Mouse (Mus musculus) intestine, embryonic 14.5 days (tissue): ENCODE measurements around the gene Catsper4. TPM values are rescaled to one million over a fixed set of nuclear protein-coding genes. Genes with fewer than 3 reads are reported as not detected.

Experiments
- ATAC-seq: fragments of 200-750 bp; cut with Nextera tagmentation; replicated peaks from 2 replicates; pipeline ENCODE4 v1.8.0; 2017; ENCODE audit warnings: low read depth, moderate number of reproducible peaks, moderate TSS enrichment, moderate library complexity; ENCODE audit not compliant: low FRiP score, low TSS enrichment
- DNase-seq: peaks from one replicate; pipeline ENCODE4 v3.0.0-alpha.2; 2018; ENCODE audit warnings: low spot score
- H3K27ac ChIP-seq: fragments of 300-500 bp; sonication (generic); 2 replicates; pipeline ENCODE4 v1.5.1; 2014; ENCODE audit warnings: low read depth, mild to moderate bottlenecking, control low read depth
- H3K27me3 ChIP-seq: fragments of 300-500 bp; sonication (generic); replicated peaks from 2 replicates; pipeline ENCODE4 v1.6.1; 2014; ENCODE audit warnings: low read length, control low read depth; ENCODE audit not compliant: control insufficient read depth, insufficient read depth
- H3K36me3 ChIP-seq: fragments of 300-500 bp; sonication (generic); 2 replicates; pipeline ENCODE4 v1.6.1; 2014; ENCODE audit warnings: low read length, control low read depth; ENCODE audit not compliant: control insufficient read depth, insufficient read depth
- H3K4me1 ChIP-seq: fragments of 300-500 bp; sonication (generic); replicated peaks from 2 replicates; pipeline ENCODE4 v1.6.1; 2014; ENCODE audit warnings: low read length, control low read depth, mixed read lengths; ENCODE audit not compliant: control insufficient read depth, insufficient read depth
- H3K4me2 ChIP-seq: fragments of 300-500 bp; sonication (generic); 2 replicates; pipeline ENCODE4 v1.6.1; 2014; ENCODE audit warnings: low read length
- H3K4me3 ChIP-seq: fragments of 300-500 bp; sonication (generic); 2 replicates; pipeline ENCODE4 v1.5.1; 2014; ENCODE audit warnings: low read depth, low read length, control low read depth, mixed read lengths
- H3K9ac ChIP-seq: fragments of 300-500 bp; sonication (generic); 2 replicates; pipeline ENCODE4 v1.6.1; 2014; ENCODE audit warnings: mild to moderate bottlenecking, low read length
- H3K9me3 ChIP-seq: fragments of 300-500 bp; sonication (generic); 2 replicates; pipeline ENCODE4 v1.6.1; 2016; ENCODE audit warnings: low read length, control low read depth; ENCODE audit not compliant: control insufficient read depth
- WGBS: fragments of 180-500 bp; shearing (Covaris S2); extraction: QIAGEN DNeasy Blood & Tissue Kit; methylation state at CpG from one replicate; pipeline ENCODE4 v1.1.7; 2014; 5-methylcytosine and 5-hydroxymethylcytosine counted together
- polyA plus RNA-seq: library from polyadenylated mRNA; unstranded; fragments of >200 nt; fragmentation: Nextera tagmentation; extraction: Ambion mirVana; gene quantifications from 2 replicates; pipeline ENCODE4 v1.2.1, GENCODE M21; 2014

Catsper4 gene
- polyA plus RNA-seq, 1 experiment from 2014 or later, result not detected

DNA sequence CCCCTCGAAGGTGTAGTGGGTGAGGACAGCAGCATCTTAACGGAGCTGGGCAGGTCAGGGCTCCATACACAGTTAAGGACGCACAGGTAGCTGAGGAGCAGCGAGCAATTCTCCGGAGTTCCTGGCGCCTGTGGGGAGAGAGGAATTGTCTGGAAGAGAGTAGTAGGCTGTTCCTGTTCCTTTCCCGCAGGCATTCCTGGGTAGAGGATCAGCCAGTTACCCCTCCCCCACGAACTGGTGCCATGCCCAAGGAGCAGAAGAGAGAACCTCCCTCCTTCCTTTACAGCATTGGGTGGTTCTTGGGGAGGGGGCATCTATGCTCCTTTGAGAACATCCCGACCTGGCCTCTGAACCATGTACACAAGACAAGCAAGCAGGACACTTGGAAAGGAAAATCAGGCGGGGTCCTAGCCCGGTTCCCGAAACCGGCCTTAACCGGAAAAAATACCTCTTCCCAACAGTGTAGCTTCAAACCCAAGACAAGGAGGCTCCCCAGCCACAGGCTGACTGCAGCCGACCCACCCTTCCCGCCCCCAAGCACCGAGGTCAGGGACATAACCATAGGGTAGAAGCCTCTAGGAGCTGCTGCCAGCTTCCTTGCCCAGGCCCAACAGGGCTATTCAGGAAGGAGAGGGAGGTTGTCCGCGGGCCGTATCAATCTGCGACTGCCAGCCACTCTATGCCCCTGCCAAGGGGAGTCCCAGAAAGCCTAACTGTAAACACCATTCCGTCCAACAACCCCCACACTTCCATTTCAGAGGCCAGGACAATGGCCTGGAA is 25.1 kb upstream of the Catsper4 start:
- 9% methylated on average over 22 of the region's 22 CpGs for WGBS
- H3K4me3 ChIP-seq, result peak overlapping the region; percentile 40
- H3K36me3 ChIP-seq, result no peaks in the 10 kb centered on the region
- peaks cover 56% of the 10 kb centered on the region for H3K27me3 ChIP-seq
- H3K9ac ChIP-seq, result peak overlapping the region; percentile 49; the same call in 1 of the 2 replicates
- H3K4me2 ChIP-seq, result peak overlapping the region; percentile 94
- ATAC-seq, result no peak
- no peak overlapping the region for H3K27ac ChIP-seq
- no peak for DNase-seq
- peaks cover 49% of the 10 kb centered on the region for H3K4me1 ChIP-seq
- H3K9me3 ChIP-seq, result no peaks in the 10 kb centered on the region

DNA sequence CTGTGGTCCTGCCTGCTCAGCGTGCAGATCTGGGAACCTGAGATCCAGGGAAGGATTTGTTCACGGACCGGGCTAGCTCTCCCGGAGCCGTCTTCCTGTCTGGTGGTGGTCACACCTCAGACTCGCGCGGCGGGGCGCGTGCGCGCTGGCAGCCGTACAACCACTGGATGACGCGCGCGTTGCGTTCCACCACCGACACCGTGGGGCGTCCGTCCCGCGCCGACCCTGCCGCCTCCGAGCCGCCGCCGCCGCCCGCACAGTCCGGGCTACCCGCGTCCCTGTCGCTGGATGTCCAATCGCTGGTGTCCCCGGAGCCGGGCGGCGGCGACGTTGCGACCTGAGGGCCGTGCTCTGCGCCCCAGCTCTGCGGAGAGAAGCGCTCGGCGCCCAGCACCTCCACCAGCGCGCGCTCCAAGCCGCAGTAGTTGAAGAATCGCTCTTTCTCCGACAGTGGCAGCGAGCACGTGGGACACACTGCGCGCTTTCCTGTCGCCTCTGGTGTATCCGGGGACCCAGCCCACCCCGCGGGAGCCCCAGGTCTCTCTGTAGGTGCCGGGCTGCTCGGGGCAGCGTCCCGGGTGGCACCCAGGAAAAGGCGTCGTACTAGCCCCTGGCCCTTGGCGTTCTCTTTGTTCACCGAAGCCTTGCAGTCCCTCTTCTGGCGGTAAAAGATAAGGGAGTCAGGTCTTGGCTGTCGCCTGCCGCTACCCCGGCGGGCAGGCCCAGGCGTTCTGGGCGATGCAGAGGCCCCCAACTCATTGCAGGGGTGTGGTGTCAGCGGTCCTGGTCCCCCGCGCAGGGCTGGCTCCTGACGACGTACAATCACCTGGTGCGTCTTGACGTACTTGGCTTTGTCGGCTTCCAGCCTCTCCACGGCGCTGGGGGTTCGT is 24.3 kb upstream of the Catsper4 start:
- ATAC-seq (no peak), DNase-seq (peak; percentile 83)
- Histone ChIP-seq H3K9ac (peak overlapping the region; percentile 49), H3K27ac (no peak overlapping the region), H3K4me2 (peak overlapping the region; percentile 94), H3K4me1 (peaks cover 44% of the 10 kb centered on the region), H3K36me3 (no peaks in the 10 kb centered on the region), H3K27me3 (peaks cover 62% of the 10 kb centered on the region), H3K4me3 (peak overlapping the region; percentile 37), H3K9me3 (no peaks in the 10 kb centered on the region)
- 1% methylated on average over 72 of the region's 91 CpGs for WGBS

DNA sequence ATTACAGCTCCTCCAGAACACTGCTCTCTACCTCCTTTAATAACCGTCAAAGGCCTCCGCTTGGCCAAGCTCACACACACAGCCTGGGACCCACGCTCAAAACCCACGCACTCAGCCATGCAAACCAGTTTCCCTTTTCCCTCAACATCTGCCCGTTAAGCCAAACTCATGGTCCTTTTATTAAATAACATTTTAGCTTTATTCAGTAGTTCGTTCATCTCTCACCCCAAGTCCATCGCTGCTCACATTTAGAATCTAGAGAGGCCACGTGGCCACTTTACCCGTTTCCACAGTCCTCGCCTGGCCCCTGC is 23.7 kb upstream of the Catsper4 start:
- peaks cover 38% of the 10 kb centered on the region for H3K4me1 ChIP-seq
- H3K4me2 ChIP-seq, result peak overlapping the region; percentile 94
- H3K4me3 ChIP-seq, result peak overlapping the region; percentile 37
- H3K27me3 ChIP-seq, result peaks cover 68% of the 10 kb centered on the region
- no peaks in the 10 kb centered on the region for H3K36me3 ChIP-seq
- H3K9ac ChIP-seq, result peak overlapping the region; percentile 49
- 22% methylated on average over 10 of the region's 10 CpGs for WGBS
- DNase-seq (no peak), ATAC-seq (no peak)
- H3K9me3 ChIP-seq, result no peaks in the 10 kb centered on the region
- no peak overlapping the region for H3K27ac ChIP-seq

DNA sequence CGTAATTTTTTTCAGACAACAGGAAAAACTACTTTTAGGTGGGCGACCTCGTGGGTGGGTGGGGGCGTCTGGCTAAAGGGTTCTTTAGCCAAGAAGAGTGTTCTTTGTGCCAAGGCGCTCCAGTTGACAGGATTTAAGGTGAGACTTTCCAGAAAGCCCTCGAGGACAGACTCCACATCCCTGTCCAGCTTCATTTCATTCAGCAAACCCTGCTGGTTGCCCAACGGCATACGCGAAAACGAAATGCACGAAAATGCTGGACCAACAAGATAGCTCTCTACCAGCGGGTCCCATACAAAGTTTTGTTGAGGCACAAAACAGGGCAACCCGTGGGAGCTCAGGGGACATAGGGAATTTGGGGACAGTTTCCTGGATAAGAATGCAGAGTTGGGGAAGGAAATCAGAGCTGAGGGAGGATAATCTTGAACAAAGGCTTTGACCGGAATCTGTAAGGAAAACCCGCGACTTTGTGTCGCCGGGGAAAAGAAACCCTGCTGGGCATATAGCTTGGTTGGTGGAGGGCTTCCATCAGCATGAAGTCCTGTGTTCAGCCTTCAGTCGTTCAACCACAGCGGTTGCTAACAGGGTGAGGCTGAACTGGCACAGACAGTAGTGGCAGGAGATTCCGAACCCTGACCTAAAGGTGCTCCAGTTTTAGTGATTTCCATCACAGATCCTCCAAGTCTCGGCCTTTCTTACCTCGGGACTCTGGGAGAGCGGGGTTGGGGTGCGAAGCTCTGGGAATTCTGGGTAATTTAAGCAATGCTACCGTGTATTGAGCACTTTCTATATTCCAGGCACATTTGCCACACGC is 23.1 kb upstream of the Catsper4 start:
- ATAC-seq, result no peak
- Histone ChIP-seq H3K9ac (no peak overlapping the region), H3K9me3 (no peaks in the 10 kb centered on the region), H3K4me1 (peaks cover 37% of the 10 kb centered on the region), H3K27ac (no peak overlapping the region), H3K4me2 (peak overlapping the region; percentile 46), H3K27me3 (peaks cover 68% of the 10 kb centered on the region), H3K4me3 (peak overlapping the region; percentile 6), H3K36me3 (no peaks in the 10 kb centered on the region)
- 22% methylated on average over 27 of the region's 27 CpGs for WGBS
- no peak for DNase-seq

DNA sequence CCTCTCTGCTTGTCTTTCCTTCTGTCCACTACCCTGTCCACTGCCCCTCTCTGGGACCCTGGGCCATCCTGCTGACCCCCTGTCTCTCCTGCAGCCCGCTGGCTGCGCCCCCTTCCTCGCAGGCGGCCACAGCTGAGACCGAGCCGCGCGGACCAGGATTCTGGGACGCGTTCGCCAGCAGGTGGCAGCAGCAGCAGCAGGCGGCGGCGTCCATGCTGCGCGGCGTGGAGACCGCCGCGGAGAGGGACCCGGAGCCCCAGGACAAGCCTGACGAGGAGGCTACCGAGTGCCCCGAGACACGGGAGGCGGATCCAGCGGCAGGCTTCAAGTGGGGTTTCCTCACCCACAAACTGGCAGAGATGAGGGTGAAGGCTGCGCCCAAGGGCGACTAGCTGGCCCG is 22.5 kb upstream of the Catsper4 start:
- Histone ChIP-seq H3K4me2 (peak overlapping the region; percentile 46), H3K27ac (no peak overlapping the region), H3K36me3 (no peaks in the 10 kb centered on the region), H3K4me1 (peaks cover 39% of the 10 kb centered on the region), H3K9me3 (no peaks in the 10 kb centered on the region), H3K27me3 (peaks cover 68% of the 10 kb centered on the region), H3K4me3 (peak overlapping the region; percentile 6), H3K9ac (no peak overlapping the region)
- DNase-seq, result peak; percentile 92
- 1% methylated on average over 30 of the region's 30 CpGs for WGBS
- ATAC-seq, result peak; percentile 51; the same call in 1 of the 2 replicates

DNA sequence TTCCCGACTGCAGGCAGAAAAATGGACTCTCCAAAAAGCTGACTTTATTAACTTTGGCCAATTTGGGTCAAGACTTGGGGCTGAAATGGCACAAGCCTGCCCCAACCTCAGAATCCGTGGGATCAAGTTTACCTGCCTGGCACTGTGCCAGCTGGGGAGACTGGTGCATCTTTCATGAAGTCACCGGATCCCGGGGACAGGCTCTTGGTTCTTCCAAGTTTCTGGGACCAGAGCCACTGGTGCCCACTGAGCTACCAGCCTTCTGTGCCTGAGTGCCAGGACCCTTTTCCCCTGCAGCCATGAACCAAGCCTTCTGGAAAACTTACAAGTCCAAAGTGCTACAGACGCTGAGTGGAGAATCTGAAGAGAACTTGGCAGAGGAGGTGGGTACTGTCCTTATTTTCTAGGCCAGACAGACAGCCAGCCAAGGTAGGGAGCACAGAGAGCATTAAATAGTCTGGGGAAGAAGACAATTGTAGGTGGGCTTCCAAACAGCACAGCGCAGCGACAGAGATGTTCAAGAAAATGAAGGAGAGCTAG is 19.6 kb upstream of the Catsper4 start, which contains the start of gene Gm30191:
Gene Gm30191 (plus strand): TSS at position 217 of the 540 bp plus-strand sequence.
- Histone ChIP-seq H3K36me3 (0 out of 2 replicates have a peak, but pooled peaks cover 8% of the 10 kb centered on the region), H3K4me3 (peak within 1 kb of the TSS; percentile 86), H3K4me1 (peaks cover 21% of the 10 kb centered on the region), H3K9me3 (no peaks in the 10 kb centered on the region), H3K27me3 (peaks cover 48% of the 10 kb centered on the region), H3K9ac (0 out of 2 replicates have a peak within 1 kb of the TSS, but pooled peaks have one; percentile 30), H3K4me2 (peak within 1 kb of the TSS; percentile 90), H3K27ac (no peak within 1 kb of the TSS)
- DNase-seq (no peak), ATAC-seq (no peak)
- 84% methylated on average over 7 of the region's 7 CpGs for WGBS

DNA sequence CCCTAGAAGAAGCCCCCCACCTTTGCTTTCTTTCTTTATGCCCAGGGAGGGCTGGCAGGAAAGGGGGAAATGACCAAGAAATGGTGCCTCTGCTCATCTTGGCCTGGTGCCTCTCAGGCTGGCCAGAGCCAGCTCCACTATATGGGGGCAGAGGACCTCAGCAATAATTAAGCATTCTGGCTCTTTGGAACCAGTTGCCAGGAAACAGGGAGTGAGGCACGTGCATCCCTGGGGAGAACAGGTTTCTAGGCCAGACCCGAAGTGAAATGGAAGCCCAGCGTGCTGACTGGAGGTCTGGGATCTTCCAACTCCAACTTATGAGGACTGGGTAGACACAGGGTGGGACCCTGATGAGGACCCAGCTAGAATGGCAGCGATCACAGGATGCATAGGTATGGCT is 19.1 kb upstream of the Catsper4 start:
- peaks cover 42% of the 10 kb centered on the region for H3K27me3 ChIP-seq
- DNase-seq, result no peak
- no peak overlapping the region for H3K27ac ChIP-seq
- no peak for ATAC-seq
- no peak overlapping the region for H3K4me3 ChIP-seq
- H3K9me3 ChIP-seq, result no peaks in the 10 kb centered on the region
- no peak overlapping the region for H3K9ac ChIP-seq
- H3K36me3 ChIP-seq, result 0 out of 2 replicates have a peak, but pooled peaks cover 8% of the 10 kb centered on the region
- H3K4me1 ChIP-seq, result peaks cover 16% of the 10 kb centered on the region
- WGBS, result 45% methylated on average over 4 of the region's 4 CpGs
- no peak overlapping the region for H3K4me2 ChIP-seq
